Mouse (Mus musculus): Measurements from ENCODE around the gene Pcmt1. TPM values are rescaled to one million over a fixed set of nuclear protein-coding genes. Genes with fewer than 3 reads are reported as not detected.

The Pcmt1 gene
- polyA plus RNA-seq, 1 experiment from 2014 or later, result 145 TPM

GRCm38 (mm10) chr10:7663159-7664026 is 17.5 kb downstream of the Pcmt1 start:
- Histone ChIP-seq H3K4me3 (ENCODE audit: low read depth, low read length) (peak overlapping the region; percentile 90), H3K4me2 (replicated peaks; ENCODE audit: low read depth, low read length) (peak overlapping the region; percentile 86), H3K36me3 (ENCODE audit: control insufficient read depth, insufficient read depth, low read length) (no peaks in the 10 kb centered on the region), H3K27me3 (ENCODE audit: control insufficient read depth, insufficient read depth, low read length) (no peaks in the 10 kb centered on the region), H3K27ac (ENCODE audit: low read depth, low read length) (peak overlapping the region; percentile 87), H3K4me1 (replicated peaks; ENCODE audit: control insufficient read depth, insufficient read depth, low read length) (no peaks in the 10 kb centered on the region), H3K9ac (ENCODE audit: low read depth, low read length) (peak overlapping the region; percentile 90), H3K9me3 (ENCODE audit: control insufficient read depth, low read length) (no peaks in the 10 kb centered on the region)
- peak; percentile 95 for DNase-seq (ENCODE audit: low spot score)
- peak; percentile 93 for ATAC-seq (ENCODE audit: low FRiP score)
- WGBS, result under 1% methylated on average over 63 of the region's 64 CpGs

DNA sequence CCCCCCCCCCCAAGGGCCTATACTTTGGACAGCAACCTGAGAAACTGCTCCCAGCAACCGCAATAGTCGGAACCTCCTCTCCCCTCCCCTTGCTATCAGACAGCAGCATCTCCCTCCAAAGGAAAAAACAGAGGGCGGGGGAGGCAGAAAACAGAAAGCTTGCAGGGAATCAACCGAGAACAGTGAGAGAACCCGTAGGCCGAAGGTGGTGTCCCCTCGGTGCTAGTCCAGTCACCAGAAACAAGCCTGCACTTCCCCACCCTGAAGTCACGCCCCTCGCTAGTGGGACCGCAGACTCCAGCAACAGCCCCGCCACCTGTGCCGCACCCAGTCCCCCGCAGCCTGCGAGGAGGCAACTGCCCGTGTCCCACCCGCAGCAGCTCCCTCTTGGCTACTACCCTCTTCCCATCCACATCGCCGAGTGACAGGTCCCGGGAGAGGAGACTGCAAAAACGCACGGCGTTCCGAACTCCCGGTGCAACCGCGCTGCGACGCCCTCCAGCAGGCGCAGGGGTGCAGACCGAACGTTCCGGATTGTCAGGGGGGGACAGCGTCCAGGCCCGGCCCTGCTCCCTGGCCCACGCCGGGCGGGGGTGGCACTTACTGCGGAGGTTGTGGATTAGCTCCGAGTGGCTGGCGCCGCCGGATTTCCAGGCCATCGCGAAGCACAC is 18.3 kb downstream of the Pcmt1 start:
- Histone ChIP-seq H3K4me2 (replicated peaks; ENCODE audit: low read depth, low read length) (peak overlapping the region; percentile 86), H3K9me3 (ENCODE audit: control insufficient read depth, low read length) (no peaks in the 10 kb centered on the region), H3K4me1 (replicated peaks; ENCODE audit: control insufficient read depth, insufficient read depth, low read length) (no peaks in the 10 kb centered on the region), H3K27me3 (ENCODE audit: control insufficient read depth, insufficient read depth, low read length) (no peaks in the 10 kb centered on the region), H3K27ac (ENCODE audit: low read depth, low read length) (peak overlapping the region; percentile 87), H3K4me3 (ENCODE audit: low read depth, low read length) (peak overlapping the region; percentile 90), H3K36me3 (ENCODE audit: control insufficient read depth, insufficient read depth, low read length) (no peaks in the 10 kb centered on the region), H3K9ac (ENCODE audit: low read depth, low read length) (peak overlapping the region; percentile 90)
- ATAC-seq (ENCODE audit: low FRiP score) (peak; percentile 83), DNase-seq (ENCODE audit: low spot score) (no peak)
- WGBS, result under 1% methylated on average over 44 of the region's 44 CpGs

GRCm38 (mm10) chr10:7651057-7651456 is 29.9 kb downstream of the Pcmt1 start:
- DNase-seq (ENCODE audit: low spot score) (no peak), ATAC-seq (ENCODE audit: low FRiP score) (no peak)
- H3K4me2 ChIP-seq (replicated peaks; ENCODE audit: low read depth, low read length), result no peak overlapping the region
- no peak overlapping the region for H3K4me3 ChIP-seq (ENCODE audit: low read depth, low read length)
- H3K36me3 ChIP-seq (ENCODE audit: control insufficient read depth, insufficient read depth, low read length), result no peaks in the 10 kb centered on the region; the same call in 1 of the 2 replicates
- H3K9me3 ChIP-seq (ENCODE audit: control insufficient read depth, low read length), result no peaks in the 10 kb centered on the region
- H3K9ac ChIP-seq (ENCODE audit: low read depth, low read length), result no peak overlapping the region
- H3K4me1 ChIP-seq (replicated peaks; ENCODE audit: control insufficient read depth, insufficient read depth, low read length), result no peaks in the 10 kb centered on the region
- no peaks in the 10 kb centered on the region for H3K27me3 ChIP-seq (ENCODE audit: control insufficient read depth, insufficient read depth, low read length)
- no peak overlapping the region for H3K27ac ChIP-seq (ENCODE audit: low read depth, low read length)
- WGBS, result 94% methylated on average over 2 of the region's 2 CpGs

DNA sequence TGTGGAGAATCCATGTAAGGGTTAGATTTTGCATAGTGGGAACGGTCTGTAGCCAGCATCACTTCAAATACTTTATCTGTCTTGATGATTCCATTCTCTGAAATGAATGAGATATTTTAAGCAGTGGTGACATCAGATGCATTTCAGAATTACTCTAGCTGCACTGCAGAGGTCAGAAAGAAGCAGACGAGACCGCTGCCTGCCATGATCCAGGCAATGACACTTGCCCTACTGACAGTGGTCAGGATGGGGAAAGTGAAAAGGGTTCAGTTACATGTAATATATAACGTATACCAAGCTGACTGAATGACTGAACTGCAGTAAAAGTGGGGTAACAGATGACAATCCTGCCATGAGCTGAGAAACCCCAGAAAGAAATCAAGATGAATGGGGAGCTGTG is 31.9 kb downstream of the Pcmt1 start:
- DNase-seq (ENCODE audit: low spot score) (no peak), ATAC-seq (ENCODE audit: low FRiP score) (no peak)
- Histone ChIP-seq H3K27ac (ENCODE audit: low read depth, low read length) (no peak overlapping the region), H3K9ac (ENCODE audit: low read depth, low read length) (no peak overlapping the region), H3K36me3 (ENCODE audit: control insufficient read depth, insufficient read depth, low read length) (peaks cover 4% of the 10 kb centered on the region; the same call in 1 of the 2 replicates), H3K9me3 (ENCODE audit: control insufficient read depth, low read length) (no peaks in the 10 kb centered on the region), H3K4me2 (replicated peaks; ENCODE audit: low read depth, low read length) (no peak overlapping the region), H3K4me1 (replicated peaks; ENCODE audit: control insufficient read depth, insufficient read depth, low read length) (no peaks in the 10 kb centered on the region), H3K4me3 (ENCODE audit: low read depth, low read length) (no peak overlapping the region), H3K27me3 (ENCODE audit: control insufficient read depth, insufficient read depth, low read length) (no peaks in the 10 kb centered on the region)
- WGBS, result 88% methylated on average over 4 of the region's 4 CpGs

DNA sequence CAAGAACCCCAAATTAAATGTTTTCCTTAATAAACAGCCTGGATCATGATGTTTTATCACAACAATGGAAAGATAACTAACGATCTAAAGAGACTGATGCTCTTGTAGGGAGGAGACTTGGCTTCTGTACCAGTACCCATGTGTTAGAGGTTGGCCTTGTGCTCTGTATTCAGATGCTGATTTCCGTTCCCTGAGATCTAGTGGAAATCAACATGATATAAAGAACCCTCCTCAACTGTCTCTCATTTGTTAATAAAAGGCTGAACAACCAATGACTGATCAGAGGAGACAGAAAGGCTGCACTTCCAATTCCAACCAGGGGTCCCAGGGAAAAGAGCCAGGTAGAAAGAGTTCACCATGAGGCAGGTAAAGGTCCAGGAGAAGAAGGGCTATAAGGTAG is 35.0 kb downstream of the Pcmt1 start:
- no peak for DNase-seq (ENCODE audit: low spot score)
- H3K36me3 ChIP-seq (ENCODE audit: control insufficient read depth, insufficient read depth, low read length), result peaks cover 4% of the 10 kb centered on the region; the same call in 1 of the 2 replicates
- no peaks in the 10 kb centered on the region for H3K9me3 ChIP-seq (ENCODE audit: control insufficient read depth, low read length)
- no peak overlapping the region for H3K4me3 ChIP-seq (ENCODE audit: low read depth, low read length)
- H3K27ac ChIP-seq (ENCODE audit: low read depth, low read length), result no peak overlapping the region
- no peak overlapping the region for H3K9ac ChIP-seq (ENCODE audit: low read depth, low read length)
- no peak overlapping the region for H3K4me2 ChIP-seq (replicated peaks; ENCODE audit: low read depth, low read length)
- no peak for ATAC-seq (ENCODE audit: low FRiP score)
- no peaks in the 10 kb centered on the region for H3K27me3 ChIP-seq (ENCODE audit: control insufficient read depth, insufficient read depth, low read length)
- no peaks in the 10 kb centered on the region for H3K4me1 ChIP-seq (replicated peaks; ENCODE audit: control insufficient read depth, insufficient read depth, low read length)
- 90% methylated on average over 2 of the region's 2 CpGs for WGBS

DNA sequence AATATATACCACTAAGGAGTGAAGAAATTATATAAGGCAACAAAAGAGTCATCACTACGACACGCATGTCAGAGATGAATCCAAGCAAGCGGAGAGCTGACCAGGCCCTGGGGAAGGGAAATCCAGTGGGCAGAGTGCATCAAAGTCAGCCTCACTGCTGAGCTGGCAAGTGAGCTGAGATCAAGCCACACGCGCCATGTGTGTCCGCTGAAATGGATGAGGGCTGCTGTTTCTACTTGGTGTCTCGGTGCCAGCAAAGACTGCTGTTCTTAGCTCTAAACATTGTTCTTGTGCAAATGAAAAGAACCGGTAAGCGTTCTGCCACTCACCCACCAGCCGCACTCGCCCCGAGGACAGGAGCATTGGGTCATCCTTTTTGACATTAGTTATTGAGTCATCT is 40.6 kb downstream of the Pcmt1 start:
- Histone ChIP-seq H3K4me2 (replicated peaks; ENCODE audit: low read depth, low read length) (no peak overlapping the region), H3K4me1 (replicated peaks; ENCODE audit: control insufficient read depth, insufficient read depth, low read length) (no peaks in the 10 kb centered on the region), H3K27ac (ENCODE audit: low read depth, low read length) (no peak overlapping the region), H3K4me3 (ENCODE audit: low read depth, low read length) (no peak overlapping the region), H3K9ac (ENCODE audit: low read depth, low read length) (no peak overlapping the region), H3K36me3 (ENCODE audit: control insufficient read depth, insufficient read depth, low read length) (0 out of 2 replicates have a peak, but pooled peaks cover 2% of the 10 kb centered on the region), H3K27me3 (ENCODE audit: control insufficient read depth, insufficient read depth, low read length) (no peaks in the 10 kb centered on the region), H3K9me3 (ENCODE audit: control insufficient read depth, low read length) (no peaks in the 10 kb centered on the region)
- DNase-seq (ENCODE audit: low spot score), result no peak
- WGBS, result 93% methylated on average over 12 of the region's 12 CpGs
- ATAC-seq (ENCODE audit: low FRiP score), result no peak

GRCm38 (mm10) chr10:7630951-7631720 is 49.8 kb downstream of the Pcmt1 start:
- H3K4me1 ChIP-seq (replicated peaks; ENCODE audit: control insufficient read depth, insufficient read depth, low read length), result no peaks in the 10 kb centered on the region
- H3K27ac ChIP-seq (ENCODE audit: low read depth, low read length), result no peak overlapping the region
- ATAC-seq (ENCODE audit: low FRiP score) (no peak), DNase-seq (ENCODE audit: low spot score) (no peak)
- no peaks in the 10 kb centered on the region for H3K9me3 ChIP-seq (ENCODE audit: control insufficient read depth, low read length)
- H3K36me3 ChIP-seq (ENCODE audit: control insufficient read depth, insufficient read depth, low read length), result no peaks in the 10 kb centered on the region
- WGBS, result 88% methylated on average over 16 of the region's 16 CpGs
- H3K4me3 ChIP-seq (ENCODE audit: low read depth, low read length), result no peak overlapping the region
- H3K9ac ChIP-seq (ENCODE audit: low read depth, low read length), result no peak overlapping the region
- H3K27me3 ChIP-seq (ENCODE audit: control insufficient read depth, insufficient read depth, low read length), result no peaks in the 10 kb centered on the region
- H3K4me2 ChIP-seq (replicated peaks; ENCODE audit: low read depth, low read length), result no peak overlapping the region

GRCm38 (mm10) chr10:7630286-7630685 is 50.6 kb downstream of the Pcmt1 start:
- WGBS, result 89% methylated on average over 5 of the region's 5 CpGs
- H3K9me3 ChIP-seq (ENCODE audit: control insufficient read depth, low read length), result no peaks in the 10 kb centered on the region
- ATAC-seq (ENCODE audit: low FRiP score), result no peak

More at GRCm38 (mm10) chr10:7630286-7630685, 50.6 kb downstream of the Pcmt1 start:
- H3K27me3 ChIP-seq (ENCODE audit: control insufficient read depth, insufficient read depth, low read length), result no peaks in the 10 kb centered on the region
- H3K36me3 ChIP-seq (ENCODE audit: control insufficient read depth, insufficient read depth, low read length), result no peaks in the 10 kb centered on the region
- no peaks in the 10 kb centered on the region for H3K4me1 ChIP-seq (replicated peaks; ENCODE audit: control insufficient read depth, insufficient read depth, low read length)
- no peak for DNase-seq (ENCODE audit: low spot score)
- H3K4me3 ChIP-seq (ENCODE audit: low read depth, low read length), result no peak overlapping the region
- no peak overlapping the region for H3K9ac ChIP-seq (ENCODE audit: low read depth, low read length)
- no peak overlapping the region for H3K4me2 ChIP-seq (replicated peaks; ENCODE audit: low read depth, low read length)
- no peak overlapping the region for H3K27ac ChIP-seq (ENCODE audit: low read depth, low read length)
